Mouse (Mus musculus): ENCODE measurements around the gene Ccdc61. TPM values are rescaled to one million over a fixed set of nuclear protein-coding genes. Genes with fewer than 3 reads are reported as not detected.

The Ccdc61 gene
- polyA plus RNA-seq, 1 experiment from 2014 or later = 20.8 TPM

- 56% methylated on average over 5 of the region's 5 CpGs for WGBS
- no peak overlapping the region for H3K27ac ChIP-seq (ENCODE audit: low read depth, low read length)
- H3K36me3 ChIP-seq (ENCODE audit: control insufficient read depth, insufficient read depth, low read length) = no peaks in the 10 kb centered on the region
- H3K4me1 ChIP-seq (replicated peaks; ENCODE audit: control insufficient read depth, insufficient read depth, low read length) = no peaks in the 10 kb centered on the region
- H3K4me3 ChIP-seq (ENCODE audit: low read depth, low read length) = no peak overlapping the region
- no peak overlapping the region for H3K9ac ChIP-seq (ENCODE audit: low read depth, low read length)
- ATAC-seq (replicated peaks; ENCODE audit: low FRiP score) (no peak), DNase-seq (ENCODE audit: low spot score) (no peak)
- H3K4me2 ChIP-seq = no peak overlapping the region
- H3K9me3 ChIP-seq (ENCODE audit: control insufficient read depth, low read length) = no peaks in the 10 kb centered on the region
- no peaks in the 10 kb centered on the region for H3K27me3 ChIP-seq (replicated peaks; ENCODE audit: control insufficient read depth, insufficient read depth, low read length)
Measured at GRCm38 (mm10) chr7:18858310-18858916, 51.8 kb downstream of the Ccdc61 start.

GRCm38 (mm10) chr7:18848395-18848794 is 61.8 kb downstream of the Ccdc61 start:
- H3K36me3 ChIP-seq (ENCODE audit: control insufficient read depth, insufficient read depth, low read length) = no peaks in the 10 kb centered on the region
- no peaks in the 10 kb centered on the region for H3K27me3 ChIP-seq (replicated peaks; ENCODE audit: control insufficient read depth, insufficient read depth, low read length)
- no peak overlapping the region for H3K4me3 ChIP-seq (ENCODE audit: low read depth, low read length)
- 80% methylated on average over 1 of the region's 1 CpGs for whole genome bisulfite sequencing
- H3K9me3 ChIP-seq (ENCODE audit: control insufficient read depth, low read length) = no peaks in the 10 kb centered on the region
- H3K27ac ChIP-seq (ENCODE audit: low read depth, low read length) = no peak overlapping the region
- ATAC-seq (replicated peaks; ENCODE audit: low FRiP score) (no peak), DNase-seq (ENCODE audit: low spot score) (no peak)
- no peaks in the 10 kb centered on the region for H3K4me1 ChIP-seq (replicated peaks; ENCODE audit: control insufficient read depth, insufficient read depth, low read length)
- H3K4me2 ChIP-seq = no peak overlapping the region
- H3K9ac ChIP-seq (ENCODE audit: low read depth, low read length) = no peak overlapping the region

- Histone ChIP-seq H3K36me3 (ENCODE audit: control insufficient read depth, insufficient read depth, low read length) (no peaks in the 10 kb centered on the region), H3K4me3 (ENCODE audit: low read depth, low read length) (no peak overlapping the region), H3K9me3 (ENCODE audit: control insufficient read depth, low read length) (no peaks in the 10 kb centered on the region), H3K4me2 (no peak overlapping the region), H3K9ac (ENCODE audit: low read depth, low read length) (no peak overlapping the region), H3K4me1 (replicated peaks; ENCODE audit: control insufficient read depth, insufficient read depth, low read length) (no peaks in the 10 kb centered on the region), H3K27ac (ENCODE audit: low read depth, low read length) (no peak overlapping the region), H3K27me3 (replicated peaks; ENCODE audit: control insufficient read depth, insufficient read depth, low read length) (no peaks in the 10 kb centered on the region)
- DNase-seq (ENCODE audit: low spot score) = no peak
- WGBS = 23% methylated on average over 5 of the region's 5 CpGs
- no peak for ATAC-seq (replicated peaks; ENCODE audit: low FRiP score)
Measured at GRCm38 (mm10) chr7:18844811-18845210, 65.4 kb downstream of the Ccdc61 start.

GRCm38 (mm10) chr7:18841174-18841567 is 69.0 kb downstream of the Ccdc61 start:
- Histone ChIP-seq H3K27ac (ENCODE audit: low read depth, low read length) (no peak overlapping the region), H3K4me1 (replicated peaks; ENCODE audit: control insufficient read depth, insufficient read depth, low read length) (no peaks in the 10 kb centered on the region), H3K27me3 (replicated peaks; ENCODE audit: control insufficient read depth, insufficient read depth, low read length) (no peaks in the 10 kb centered on the region), H3K36me3 (ENCODE audit: control insufficient read depth, insufficient read depth, low read length) (no peaks in the 10 kb centered on the region), H3K9me3 (ENCODE audit: control insufficient read depth, low read length) (no peaks in the 10 kb centered on the region), H3K4me2 (peak overlapping the region; percentile 52), H3K4me3 (ENCODE audit: low read depth, low read length) (no peak overlapping the region), H3K9ac (ENCODE audit: low read depth, low read length) (0 out of 2 replicates have a peak overlapping the region, but pooled peaks have one; percentile 30)
- 71% methylated on average over 1 of the region's 1 CpGs for WGBS
- ATAC-seq (replicated peaks; ENCODE audit: low FRiP score) (0 out of 2 replicates have a peak, but pooled peaks have one; percentile 20), DNase-seq (ENCODE audit: low spot score) (no peak)

Other genes with a start within 250 kb of the Ccdc61 start
- not detected in 2 replicates for gene Psg20, start 224.2 kb downstream of the Ccdc61 start, polyA plus RNA-seq (2014; fragmentation: Nextera tagmentation; extraction: Ambion mirVana)
- not detected in 2 replicates for gene Psg22, start 192.3 kb downstream of the Ccdc61 start, polyA plus RNA-seq (2014; fragmentation: Nextera tagmentation; extraction: Ambion mirVana)
- not detected in 2 replicates for gene Psg19, start 111.9 kb downstream of the Ccdc61 start, polyA plus RNA-seq (2014; fragmentation: Nextera tagmentation; extraction: Ambion mirVana)
- gene Psg17, start 88.8 kb downstream of the Ccdc61 start, polyA plus RNA-seq (2014; fragmentation: Nextera tagmentation; extraction: Ambion mirVana) = 0.08 TPM in 2 replicates
- 0.21 and 0.26 TPM in 2 replicates for gene Mill2, start 70.4 kb downstream of the Ccdc61 start, polyA plus RNA-seq (2014; fragmentation: Nextera tagmentation; extraction: Ambion mirVana)
- gene Pglyrp1, start 39.1 kb downstream of the Ccdc61 start, polyA plus RNA-seq (2014; fragmentation: Nextera tagmentation; extraction: Ambion mirVana) = 7.9 TPM in 2 replicates
- 0.22 and 0.41 TPM in 2 replicates for gene Nova2, start 15.5 kb upstream of the Ccdc61 start, polyA plus RNA-seq (2014; fragmentation: Nextera tagmentation; extraction: Ambion mirVana)
- not detected in 2 replicates for gene Nanos2, start 77.0 kb upstream of the Ccdc61 start, polyA plus RNA-seq (2014; fragmentation: Nextera tagmentation; extraction: Ambion mirVana)
- gene Mypop, start 80.8 kb upstream of the Ccdc61 start, polyA plus RNA-seq (2014; fragmentation: Nextera tagmentation; extraction: Ambion mirVana) = 1.5 and 2.2 TPM in 2 replicates
- 23.3 and 24.9 TPM in 2 replicates for gene Irf2bp1, start 93.6 kb upstream of the Ccdc61 start, polyA plus RNA-seq (2014; fragmentation: Nextera tagmentation; extraction: Ambion mirVana)
- 29.7 and 32.0 TPM in 2 replicates for gene Foxa3, start 113.1 kb upstream of the Ccdc61 start, polyA plus RNA-seq (2014; fragmentation: Nextera tagmentation; extraction: Ambion mirVana)
- gene Sympk, start 114.0 kb upstream of the Ccdc61 start, polyA plus RNA-seq (2014; fragmentation: Nextera tagmentation; extraction: Ambion mirVana) = 26.3 and 28.4 TPM in 2 replicates
- not detected in 2 replicates for gene Rsph6a, start 144.3 kb upstream of the Ccdc61 start, polyA plus RNA-seq (2014; fragmentation: Nextera tagmentation; extraction: Ambion mirVana)
- 10.2 and 12.8 TPM in 2 replicates for gene Dmwd, start 165.8 kb upstream of the Ccdc61 start, polyA plus RNA-seq (2014; fragmentation: Nextera tagmentation; extraction: Ambion mirVana)
- 12.4 and 13.9 TPM in 2 replicates for gene Dmpk, start 173.4 kb upstream of the Ccdc61 start, polyA plus RNA-seq (2014; fragmentation: Nextera tagmentation; extraction: Ambion mirVana)
- gene Six5, start 184.2 kb upstream of the Ccdc61 start, polyA plus RNA-seq (2014; fragmentation: Nextera tagmentation; extraction: Ambion mirVana) = 3.7 and 4.3 TPM in 2 replicates
- 1.2 and 1.9 TPM in 2 replicates for gene Gm4969, start 208.0 kb upstream of the Ccdc61 start, polyA plus RNA-seq (2014; fragmentation: Nextera tagmentation; extraction: Ambion mirVana)
- 9.9 TPM in 2 replicates for gene Fbxo46, start 209.4 kb upstream of the Ccdc61 start, polyA plus RNA-seq (2014; fragmentation: Nextera tagmentation; extraction: Ambion mirVana)
- 7.5 and 9.5 TPM in 2 replicates for gene Qpctl, start 238.9 kb upstream of the Ccdc61 start, polyA plus RNA-seq (2014; fragmentation: Nextera tagmentation; extraction: Ambion mirVana)
- 140 and 158 TPM in 2 replicates for gene Snrpd2, start 239.3 kb upstream of the Ccdc61 start, polyA plus RNA-seq (2014; fragmentation: Nextera tagmentation; extraction: Ambion mirVana)

Data from liver, embryonic 11.5 days (tissue).